ENCODE assay signal across 9 mouse cellular contexts in genomic region chr2:110173818-110174247, GRCm38 (mm10).
DNase-seq lines count a peak whose midpoint lies in the region; ATAC-seq lines count a peak whose summit lies in the region.
"Had no signal": no experiment of that assay in that cellular context is flagged by ENCODE, and none has a peak within 500 bp of the region (broad histone marks: within the 10 kb centered on the region; RNA-seq: fewer than 3 reads in every experiment).

No protein-coding gene starts in this region.

- DNase-seq in heart, postnatal 25 days (ENCODE audit: low spot score) = no peak
- peak; percentile 53 to 63 for DNase-seq in right cerebral cortex, postnatal 10 days (ENCODE audit: low spot score in 2 of 2)
- no peak for DNase-seq in right cerebral cortex, adult 18-20 months
- no peak for DNase-seq in heart, adult 18-20 months

- no peaks in the 10 kb centered on the region for H3K36me3 ChIP-seq in heart, embryonic 16.5 days (ENCODE audit: control insufficient read depth, insufficient read depth)
- H3K36me3 ChIP-seq in limb, embryonic 12.5 days = no peaks in the 10 kb centered on the region
- H3K36me3 ChIP-seq in stomach, embryonic 16.5 days (ENCODE audit: control insufficient read depth, insufficient read depth, low read length) = no peaks in the 10 kb centered on the region

- peaks cover 23% of the 10 kb centered on the region for H3K4me1 ChIP-seq in heart, embryonic 16.5 days (ENCODE audit: control insufficient read depth, insufficient read depth, low read length)
- H3K4me1 ChIP-seq in limb, embryonic 12.5 days (replicated peaks) = peaks cover 45% of the 10 kb centered on the region
- H3K4me1 ChIP-seq in stomach, embryonic 16.5 days (ENCODE audit: control insufficient read depth, insufficient read depth, low read length) = peaks cover 30% of the 10 kb centered on the region

- no peak overlapping the region for H3K27ac ChIP-seq in heart, embryonic 16.5 days (ENCODE audit: low read length)
- H3K27ac ChIP-seq in limb, embryonic 12.5 days = peak overlapping the region; percentile 32
- peak overlapping the region; percentile 32 for H3K27ac ChIP-seq in stomach, embryonic 16.5 days (ENCODE audit: low read length)
- H3K27ac ChIP-seq: macrophage had no signal

- H3K27me3 ChIP-seq in heart, embryonic 16.5 days (ENCODE audit: control insufficient read depth, insufficient read depth, low read length) = no peaks in the 10 kb centered on the region
- no peaks in the 10 kb centered on the region for H3K27me3 ChIP-seq in limb, embryonic 12.5 days
- H3K27me3 ChIP-seq in stomach, embryonic 16.5 days (ENCODE audit: control insufficient read depth, insufficient read depth, low read length) = no peaks in the 10 kb centered on the region

- H3K9ac ChIP-seq in heart, embryonic 16.5 days (ENCODE audit: low read length) = no peak overlapping the region
- H3K9ac ChIP-seq in limb, embryonic 12.5 days (replicated peaks) = 0 out of 2 replicates have a peak overlapping the region, but pooled peaks have one; percentile 18
- peak overlapping the region; percentile 23; the same call in 1 of the 2 replicates for H3K9ac ChIP-seq in stomach, embryonic 16.5 days (ENCODE audit: low read length)

- no peak overlapping the region for H3K4me2 ChIP-seq in heart, embryonic 16.5 days (ENCODE audit: low read depth, low read length)
- no peak overlapping the region for H3K4me2 ChIP-seq in limb, embryonic 12.5 days
- 0 out of 2 replicates have a peak overlapping the region, but pooled peaks have one; percentile 2 for H3K4me2 ChIP-seq in stomach, embryonic 16.5 days (ENCODE audit: low read depth, low read length)

- WGBS in heart, embryonic 16.5 days = 32% methylated on average over 7 of the region's 7 CpGs
- 57% methylated on average over 7 of the region's 7 CpGs for WGBS in limb, embryonic 12.5 days
- 26% methylated on average over 7 of the region's 7 CpGs for WGBS in stomach, embryonic 16.5 days

- H3K9me3 ChIP-seq in heart, embryonic 16.5 days (replicated peaks; ENCODE audit: control insufficient read depth, low read length) = no peaks in the 10 kb centered on the region
- no peaks in the 10 kb centered on the region for H3K9me3 ChIP-seq in limb, embryonic 12.5 days
- no peaks in the 10 kb centered on the region for H3K9me3 ChIP-seq in stomach, embryonic 16.5 days (replicated peaks; ENCODE audit: control insufficient read depth, low read length)

- intact Hi-C loops in heart, postnatal 25 days (cut with DNase I) = no loop called here

- ATAC-seq in heart, embryonic 16.5 days (replicated peaks; ENCODE audit: extremely low read depth, insufficient read depth, low FRiP score) = peak; percentile 29; the same call in 1 of the 2 replicates
- peak; percentile 53; the same call in 1 of the 2 replicates for ATAC-seq in limb, embryonic 12.5 days (ENCODE audit: insufficient number of reproducible peaks, insufficient read depth, low FRiP score, low TSS enrichment, low read depth)
- ATAC-seq in stomach, embryonic 16.5 days (ENCODE audit: insufficient read depth, low FRiP score) = peak; percentile 86
- ATAC-seq in cerebellum, adult (ENCODE audit: insufficient number of reproducible peaks, low FRiP score, low TSS enrichment) = no peak

- H3K4me3 ChIP-seq in heart, embryonic 16.5 days (ENCODE audit: low read length) = no peak overlapping the region
- H3K4me3 ChIP-seq in limb, embryonic 12.5 days (replicated peaks) = no peak overlapping the region
- no peak overlapping the region for H3K4me3 ChIP-seq in stomach, embryonic 16.5 days (replicated peaks; ENCODE audit: low read length)

Comparison
In these comparisons a context has a peak if more than half of its experiments do, and no peak if none do; other contexts are left out.
1. DNase-seq: peak in right cerebral cortex, postnatal 10 days (2 of 2); none in heart, postnatal 25 days (single experiment), right cerebral cortex, adult 18-20 months (single experiment) and heart, adult 18-20 months (0 of 2).